Mouse (Mus musculus): Measurements from ENCODE around the gene Gstp1. TPM values are rescaled to one million over a fixed set of nuclear protein-coding genes. Genes with fewer than 3 reads are reported as not detected.
A peak's percentile ranks its signal among the peaks of the same experiment; 100 is the strongest.

Gstp1 gene
- polyA plus RNA-seq (2015; fragmentation: Nextera tagmentation; extraction: Ambion mirVana), result 432 and 433 TPM in 2 replicates

GRCm38 (mm10) chr19:4037788-4038232, at the start of gene Gstp1:
Gene Gstp1, minus strand, starts transcription at chr19:4037985.
- Histone ChIP-seq H3K4me1 (replicated peaks; ENCODE audit: control insufficient read depth, insufficient read depth, low read length) (peaks cover 10% of the 10 kb centered on the region), H3K4me3 (ENCODE audit: low read length) (peak within 1 kb of the TSS; percentile 86), H3K27me3 (ENCODE audit: control insufficient read depth, insufficient read depth, low read depth, low read length) (no peaks in the 10 kb centered on the region), H3K36me3 (ENCODE audit: control insufficient read depth, insufficient read depth, low read length) (peaks cover 3% of the 10 kb centered on the region; the same call in 1 of the 2 replicates), H3K27ac (ENCODE audit: low read length) (peak within 1 kb of the TSS; percentile 82), H3K9me3 (ENCODE audit: control insufficient read depth, low read length) (no peaks in the 10 kb centered on the region), H3K9ac (ENCODE audit: low read length) (peak within 1 kb of the TSS; percentile 92), H3K4me2 (ENCODE audit: low read depth, low read length) (peak within 1 kb of the TSS; percentile 81)
- ATAC-seq (ENCODE audit: low read depth), result peak; percentile 93
- 0% methylated on average over 26 of the region's 26 CpGs for WGBS

GRCm38 (mm10) chr19:4087090-4087489, 49.3 kb upstream of the Gstp1 start:
- Histone ChIP-seq H3K36me3 (ENCODE audit: control insufficient read depth, insufficient read depth, low read length) (no peaks in the 10 kb centered on the region), H3K4me1 (replicated peaks; ENCODE audit: control insufficient read depth, insufficient read depth, low read length) (no peaks in the 10 kb centered on the region), H3K4me3 (ENCODE audit: low read length) (no peak overlapping the region), H3K9me3 (ENCODE audit: control insufficient read depth, low read length) (no peaks in the 10 kb centered on the region), H3K27ac (ENCODE audit: low read length) (no peak overlapping the region), H3K9ac (ENCODE audit: low read length) (no peak overlapping the region), H3K27me3 (ENCODE audit: control insufficient read depth, insufficient read depth, low read depth, low read length) (0 out of 2 replicates have a peak, but pooled peaks cover 2% of the 10 kb centered on the region), H3K4me2 (ENCODE audit: low read depth, low read length) (no peak overlapping the region)
- no peak for ATAC-seq (ENCODE audit: low read depth)
- WGBS, result 67% methylated on average over 5 of the region's 5 CpGs

- Histone ChIP-seq H3K9ac (ENCODE audit: low read length) (no peak overlapping the region), H3K4me3 (ENCODE audit: low read length) (no peak overlapping the region), H3K4me1 (replicated peaks; ENCODE audit: control insufficient read depth, insufficient read depth, low read length) (no peaks in the 10 kb centered on the region), H3K36me3 (ENCODE audit: control insufficient read depth, insufficient read depth, low read length) (no peaks in the 10 kb centered on the region), H3K27me3 (ENCODE audit: control insufficient read depth, insufficient read depth, low read depth, low read length) (0 out of 2 replicates have a peak, but pooled peaks cover 2% of the 10 kb centered on the region), H3K27ac (ENCODE audit: low read length) (no peak overlapping the region), H3K9me3 (ENCODE audit: control insufficient read depth, low read length) (no peaks in the 10 kb centered on the region), H3K4me2 (ENCODE audit: low read depth, low read length) (no peak overlapping the region)
- 85% methylated on average over 15 of the region's 15 CpGs for WGBS
- ATAC-seq (ENCODE audit: low read depth), result no peak
Measured at GRCm38 (mm10) chr19:4086156-4086555, 48.4 kb upstream of the Gstp1 start.

DNA sequence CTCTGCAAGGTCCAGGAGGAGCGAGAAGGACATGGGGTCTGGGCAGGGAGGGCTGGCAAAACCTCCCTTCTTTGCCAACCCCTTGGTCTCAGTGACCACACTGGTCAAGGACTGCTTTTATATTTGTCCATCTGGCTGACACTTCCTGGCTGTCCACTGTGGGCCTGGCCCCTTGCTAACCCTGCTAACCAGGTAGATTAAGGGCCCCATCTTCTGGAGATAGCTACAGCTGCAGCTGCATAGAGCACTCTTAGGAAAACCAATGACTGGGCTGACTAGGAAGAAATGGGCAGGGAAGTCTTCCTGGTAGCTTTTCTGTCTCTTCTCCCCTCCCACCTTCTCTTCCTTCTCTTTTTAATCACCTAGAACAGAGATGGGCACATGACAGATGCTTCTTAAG, 47.2 kb upstream of the Gstp1 start:
- ATAC-seq (ENCODE audit: low read depth), result no peak
- Histone ChIP-seq H3K27ac (ENCODE audit: low read length) (no peak overlapping the region), H3K4me2 (ENCODE audit: low read depth, low read length) (no peak overlapping the region), H3K9ac (ENCODE audit: low read length) (no peak overlapping the region), H3K4me1 (replicated peaks; ENCODE audit: control insufficient read depth, insufficient read depth, low read length) (no peaks in the 10 kb centered on the region), H3K9me3 (ENCODE audit: control insufficient read depth, low read length) (no peaks in the 10 kb centered on the region), H3K36me3 (ENCODE audit: control insufficient read depth, insufficient read depth, low read length) (no peaks in the 10 kb centered on the region), H3K4me3 (ENCODE audit: low read length) (no peak overlapping the region), H3K27me3 (ENCODE audit: control insufficient read depth, insufficient read depth, low read depth, low read length) (0 out of 2 replicates have a peak, but pooled peaks cover 2% of the 10 kb centered on the region)
- WGBS, result 69% methylated on average over 1 of the region's 1 CpGs

DNA sequence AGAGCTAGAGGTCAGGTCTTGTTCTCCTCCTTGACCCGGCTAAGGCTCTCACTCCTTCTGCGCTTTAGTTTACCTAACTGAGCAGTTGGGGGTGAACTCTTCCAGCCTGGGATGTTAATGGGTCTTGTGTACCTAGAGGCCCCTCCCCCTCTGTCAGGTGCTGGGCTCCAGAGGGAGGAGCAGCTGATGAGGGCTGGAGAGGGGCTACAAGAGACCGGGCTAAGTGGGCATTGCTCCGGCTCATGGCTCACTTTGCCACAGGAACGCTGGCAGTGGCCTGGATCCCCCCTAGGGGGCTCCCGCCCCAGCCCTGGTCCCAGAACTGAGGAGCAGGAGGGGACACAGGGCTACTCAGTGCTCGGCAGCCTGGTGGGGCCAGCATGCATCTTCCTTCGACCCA, 46.0 kb upstream of the Gstp1 start:
- Histone ChIP-seq H3K27ac (ENCODE audit: low read length) (no peak overlapping the region), H3K27me3 (ENCODE audit: control insufficient read depth, insufficient read depth, low read depth, low read length) (0 out of 2 replicates have a peak, but pooled peaks cover 2% of the 10 kb centered on the region), H3K4me2 (ENCODE audit: low read depth, low read length) (no peak overlapping the region), H3K36me3 (ENCODE audit: control insufficient read depth, insufficient read depth, low read length) (no peaks in the 10 kb centered on the region), H3K4me3 (ENCODE audit: low read length) (no peak overlapping the region), H3K9ac (ENCODE audit: low read length) (0 out of 2 replicates have a peak overlapping the region, but pooled peaks have one; percentile 18), H3K9me3 (ENCODE audit: control insufficient read depth, low read length) (no peaks in the 10 kb centered on the region), H3K4me1 (replicated peaks; ENCODE audit: control insufficient read depth, insufficient read depth, low read length) (no peaks in the 10 kb centered on the region)
- ATAC-seq (ENCODE audit: low read depth), result peak; percentile 38
- 16% methylated on average over 8 of the region's 8 CpGs for WGBS

DNA sequence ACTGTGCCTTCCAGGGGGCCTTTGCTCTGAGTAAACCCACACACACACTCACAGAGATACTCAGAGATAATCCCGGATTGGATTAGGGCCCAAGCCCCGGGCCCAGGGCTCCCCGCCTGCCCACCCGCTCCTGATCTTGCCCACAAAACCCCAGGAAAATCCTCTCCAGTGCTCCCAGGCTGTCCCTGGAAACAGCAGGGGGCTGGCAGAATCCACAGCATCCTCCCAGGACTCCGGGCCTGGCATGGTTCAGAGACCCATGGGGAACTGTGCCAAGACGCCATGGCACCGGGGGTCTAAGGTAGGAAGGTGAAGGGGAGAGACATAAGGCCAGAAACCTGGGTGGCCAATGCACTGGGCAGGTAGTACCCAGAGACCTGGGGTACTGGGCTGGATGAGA, 45.5 kb upstream of the Gstp1 start:
- no peaks in the 10 kb centered on the region for H3K9me3 ChIP-seq (ENCODE audit: control insufficient read depth, low read length)
- WGBS, result 73% methylated on average over 7 of the region's 7 CpGs
- H3K27ac ChIP-seq (ENCODE audit: low read length), result no peak overlapping the region
- no peaks in the 10 kb centered on the region for H3K36me3 ChIP-seq (ENCODE audit: control insufficient read depth, insufficient read depth, low read length)
- no peak overlapping the region for H3K4me2 ChIP-seq (ENCODE audit: low read depth, low read length)
- H3K4me1 ChIP-seq (replicated peaks; ENCODE audit: control insufficient read depth, insufficient read depth, low read length), result no peaks in the 10 kb centered on the region
- H3K4me3 ChIP-seq (ENCODE audit: low read length), result no peak overlapping the region
- no peak for ATAC-seq (ENCODE audit: low read depth)
- H3K9ac ChIP-seq (ENCODE audit: low read length), result no peak overlapping the region
- no peaks in the 10 kb centered on the region for H3K27me3 ChIP-seq (ENCODE audit: control insufficient read depth, insufficient read depth, low read depth, low read length)

- Histone ChIP-seq H3K4me2 (ENCODE audit: low read depth, low read length) (no peak overlapping the region), H3K27me3 (ENCODE audit: control insufficient read depth, insufficient read depth, low read depth, low read length) (no peaks in the 10 kb centered on the region), H3K4me3 (ENCODE audit: low read length) (no peak overlapping the region), H3K36me3 (ENCODE audit: control insufficient read depth, insufficient read depth, low read length) (no peaks in the 10 kb centered on the region), H3K4me1 (replicated peaks; ENCODE audit: control insufficient read depth, insufficient read depth, low read length) (no peaks in the 10 kb centered on the region), H3K27ac (ENCODE audit: low read length) (no peak overlapping the region), H3K9ac (ENCODE audit: low read length) (no peak overlapping the region), H3K9me3 (ENCODE audit: control insufficient read depth, low read length) (no peaks in the 10 kb centered on the region)
- WGBS, result 67% methylated on average over 11 of the region's 11 CpGs
- no peak for ATAC-seq (ENCODE audit: low read depth)
Measured at GRCm38 (mm10) chr19:4082219-4082965, 44.6 kb upstream of the Gstp1 start.

- no peak for ATAC-seq (ENCODE audit: low read depth)
- no peaks in the 10 kb centered on the region for H3K4me1 ChIP-seq (replicated peaks; ENCODE audit: control insufficient read depth, insufficient read depth, low read length)
- 48% methylated on average over 3 of the region's 3 CpGs for WGBS
Measured at GRCm38 (mm10) chr19:4081394-4081793, 43.6 kb upstream of the Gstp1 start, which contains the start of gene Cabp2. Gene Cabp2, plus strand, starts transcription at chr19:4081578.

GRCm38 (mm10) chr19:4080511-4081009, 42.8 kb upstream of the Gstp1 start:
- no peak for ATAC-seq (ENCODE audit: low read depth)
- no peaks in the 10 kb centered on the region for H3K4me1 ChIP-seq (replicated peaks; ENCODE audit: control insufficient read depth, insufficient read depth, low read length)
- H3K36me3 ChIP-seq (ENCODE audit: control insufficient read depth, insufficient read depth, low read length), result no peaks in the 10 kb centered on the region
- no peak overlapping the region for H3K9ac ChIP-seq (ENCODE audit: low read length)
- H3K27me3 ChIP-seq (ENCODE audit: control insufficient read depth, insufficient read depth, low read depth, low read length), result no peaks in the 10 kb centered on the region
- H3K9me3 ChIP-seq (ENCODE audit: control insufficient read depth, low read length), result no peaks in the 10 kb centered on the region
- no peak overlapping the region for H3K27ac ChIP-seq (ENCODE audit: low read length)
- WGBS, result 48% methylated on average over 8 of the region's 8 CpGs
- H3K4me2 ChIP-seq (ENCODE audit: low read depth, low read length), result no peak overlapping the region
- H3K4me3 ChIP-seq (ENCODE audit: low read length), result no peak overlapping the region

More at GRCm38 (mm10) chr19:4081394-4081793, 43.6 kb upstream of the Gstp1 start, which contains the start of gene Cabp2:
- Histone ChIP-seq H3K4me2 (ENCODE audit: low read depth, low read length) (no peak within 1 kb of the TSS), H3K9me3 (ENCODE audit: control insufficient read depth, low read length) (no peaks in the 10 kb centered on the region), H3K27me3 (ENCODE audit: control insufficient read depth, insufficient read depth, low read depth, low read length) (no peaks in the 10 kb centered on the region), H3K4me3 (ENCODE audit: low read length) (no peak within 1 kb of the TSS), H3K36me3 (ENCODE audit: control insufficient read depth, insufficient read depth, low read length) (no peaks in the 10 kb centered on the region), H3K27ac (ENCODE audit: low read length) (no peak within 1 kb of the TSS), H3K9ac (ENCODE audit: low read length) (no peak within 1 kb of the TSS)

Measured in lung, embryonic 16.5 days (tissue).